Mouse (Mus musculus) bone marrow, adult 2 months (tissue): ENCODE measurements at regions not wholly inside any gene's neighbourhood (a gene's known extent, or its start where the extent isn't known, plus 50 kb on each side); places are given as distances from the start of the nearest gene placed in this dataset.

Source experiments
- H3K27ac ChIP-seq: fragments of 200-500 bp; 2 replicates; pipeline ENCODE4 v1.5.1; 2012; ENCODE audit warnings: low read depth, mild to moderate bottlenecking, control low read depth, inconsistent platforms, low read length; ENCODE audit not compliant: control insufficient read depth, poor library complexity, insufficient read depth
- H3K4me1 ChIP-seq: fragments of 200-500 bp; 2 replicates; pipeline ENCODE4 v1.6.1; 2011; ENCODE audit warnings: low read length; ENCODE audit not compliant: control insufficient read depth, insufficient read depth
- H3K4me3 ChIP-seq: fragments of 200-500 bp; replicated peaks from 2 replicates; pipeline ENCODE3; 2011; ENCODE audit warnings: mild to moderate bottlenecking, low read depth, low read length, control low read depth; ENCODE audit not compliant: control insufficient read depth
- CTCF ChIP-seq: fragments of 200-500 bp; IDR thresholded peaks from 2 replicates; pipeline ENCODE4 v1.5.1; 2011; ENCODE audit warnings: low read length, control low read depth; ENCODE audit not compliant: control insufficient read depth, insufficient read depth
- POLR2A ChIP-seq: fragments of 200-500 bp; IDR thresholded peaks from 2 replicates; pipeline ENCODE4 v1.6.1; 2011; ENCODE audit warnings: low read depth, mild to moderate bottlenecking, control low read depth, low read length, borderline replicate concordance; ENCODE audit not compliant: control insufficient read depth
- WGBS: fragments of 180-500 bp; shearing (Covaris S2); methylation state at CpG from one replicate; pipeline ENCODE4 v1.1.7; 2018; 5-methylcytosine and 5-hydroxymethylcytosine counted together

- 67% methylated on average over 2 of the region's 2 CpGs for WGBS
- no peak for TF ChIP-seq POLR2A
- no peak for TF ChIP-seq CTCF
- Histone ChIP-seq H3K4me3 (no peak overlapping the region), H3K27ac (no peak overlapping the region), H3K4me1 (no peaks in the 10 kb centered on the region)
Observed at GRCm38 (mm10) chr4:89393251-89393711, 82.4 kb upstream of the Cdkn2b start.

GRCm38 (mm10) chr4:89392791-89393190 lies 82.0 kb upstream of the Cdkn2b start:
- TF ChIP-seq CTCF = no peak
- TF ChIP-seq POLR2A = no peak

GRCm38 (mm10) chr4:89391463-89392308 lies 80.8 kb upstream of the Cdkn2b start:
- WGBS = 66% methylated on average over 9 of the region's 9 CpGs
- Histone ChIP-seq H3K27ac (no peak overlapping the region), H3K4me1 (no peaks in the 10 kb centered on the region; the same call in 1 of the 2 replicates), H3K4me3 (no peak overlapping the region)
- TF ChIP-seq CTCF (no peak), POLR2A (no peak)

More at GRCm38 (mm10) chr4:89392791-89393190, 82.0 kb upstream of the Cdkn2b start:
- Histone ChIP-seq H3K4me3 (no peak overlapping the region), H3K27ac (no peak overlapping the region), H3K4me1 (no peaks in the 10 kb centered on the region)

- no peak for TF ChIP-seq POLR2A
- TF ChIP-seq CTCF = no peak
- H3K4me3 ChIP-seq = no peak overlapping the region
- H3K27ac ChIP-seq = no peak overlapping the region
- 78% methylated on average over 3 of the region's 3 CpGs for WGBS
- no peaks in the 10 kb centered on the region; the same call in 1 of the 2 replicates for H3K4me1 ChIP-seq
Observed at GRCm38 (mm10) chr4:89383548-89383947, 72.7 kb upstream of the Cdkn2b start.

- Histone ChIP-seq H3K27ac (no peak overlapping the region), H3K4me1 (no peaks in the 10 kb centered on the region; the same call in 1 of the 2 replicates), H3K4me3 (no peak overlapping the region)
- TF ChIP-seq POLR2A (no peak), CTCF (no peak)
- 69% methylated on average over 4 of the region's 4 CpGs for WGBS
Observed at GRCm38 (mm10) chr4:89382434-89382976, 71.7 kb upstream of the Cdkn2b start.

- TF ChIP-seq CTCF (no peak), POLR2A (no peak)
- no peak overlapping the region for H3K4me3 ChIP-seq
- 75% methylated on average over 2 of the region's 2 CpGs for WGBS
- H3K27ac ChIP-seq = no peak overlapping the region
- H3K4me1 ChIP-seq = no peaks in the 10 kb centered on the region
Observed at GRCm38 (mm10) chr4:89381763-89382162, 70.9 kb upstream of the Cdkn2b start.

- WGBS = 77% methylated on average over 5 of the region's 5 CpGs
- TF ChIP-seq POLR2A (no peak), CTCF (no peak)
- Histone ChIP-seq H3K4me1 (no peaks in the 10 kb centered on the region), H3K4me3 (no peak overlapping the region), H3K27ac (no peak overlapping the region)
Observed at GRCm38 (mm10) chr4:89381077-89381476, 70.2 kb upstream of the Cdkn2b start.

- Histone ChIP-seq H3K4me3 (no peak overlapping the region), H3K4me1 (no peaks in the 10 kb centered on the region), H3K27ac (no peak overlapping the region)
- 81% methylated on average over 8 of the region's 8 CpGs for WGBS
- TF ChIP-seq CTCF = no peak
Observed at GRCm38 (mm10) chr4:89380330-89380945, 69.6 kb upstream of the Cdkn2b start.
